Mouse (Mus musculus) c-Kit-positive CD71-negative TER-119-negative erythroid progenitor cells, embryonic 14.5 days (primary cell): Measurements from ENCODE around the gene Myh9.

ENCODE experiments used
- DNase-seq: peaks from one replicate; pipeline ENCODE4 v3.0.0-alpha.2; 2013; ENCODE audit warnings: low read depth

Myh9 gene

GRCm38 (mm10) chr15:77842047-77842843 lies at the start of gene Myh9:
Myh9 (minus strand) TSS chr15:77842175.
- peak; percentile 100 for DNase-seq

- DNase-seq = no peak
These were observed 49.8 kb upstream of the Myh9 start for GRCm38 (mm10) chr15:77891766-77892165.

- no peak for DNase-seq
These were observed 47.9 kb upstream of the Myh9 start for GRCm38 (mm10) chr15:77889761-77890422.

GRCm38 (mm10) chr15:77888286-77888685 lies 46.3 kb upstream of the Myh9 start:
- no peak for DNase-seq

DNA sequence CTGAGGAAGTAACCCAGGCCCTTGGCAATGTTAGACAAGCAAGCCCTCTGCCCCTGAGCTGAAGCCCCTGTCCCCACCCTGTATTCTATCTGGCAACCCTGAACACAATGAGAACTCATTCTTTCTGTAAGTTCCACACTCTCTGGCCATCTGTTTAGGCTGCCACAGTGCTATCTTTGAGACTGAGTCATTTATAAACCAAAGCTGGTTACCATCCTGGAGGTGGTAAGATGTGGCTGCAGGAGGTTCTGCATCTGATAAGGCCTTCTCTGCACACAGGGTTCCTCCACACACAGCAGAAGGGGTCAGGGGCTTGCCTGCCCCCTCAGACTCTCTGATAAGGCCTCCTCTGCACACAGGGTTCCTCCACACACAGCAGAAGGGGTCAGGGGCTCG lies 45.1 kb upstream of the Myh9 start:
- no peak for DNase-seq

- DNase-seq = no peak
These were observed 44.6 kb upstream of the Myh9 start for GRCm38 (mm10) chr15:77886369-77887092.

- DNase-seq = no peak
These were observed 44.0 kb upstream of the Myh9 start for GRCm38 (mm10) chr15:77885945-77886344.

DNA sequence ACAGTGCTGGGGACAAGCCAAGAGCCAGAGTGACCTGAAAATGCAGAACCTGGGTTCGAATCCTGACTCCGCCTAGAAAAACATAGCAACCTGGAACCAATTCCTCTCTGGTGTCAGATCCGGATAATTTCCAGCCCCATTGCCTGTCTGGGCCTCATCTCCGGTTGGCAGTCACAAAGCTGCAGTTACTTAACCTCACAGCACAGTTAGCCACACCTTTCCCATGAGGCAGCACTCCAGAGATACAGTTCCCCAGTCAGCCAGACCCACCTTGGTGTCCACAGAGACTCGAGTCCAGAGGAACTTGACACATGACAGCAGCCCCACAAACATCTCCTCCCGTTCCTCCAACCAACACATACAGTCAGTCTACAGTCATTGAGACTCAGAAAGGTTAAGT lies 43.2 kb upstream of the Myh9 start:
- no peak for DNase-seq

- no peak for DNase-seq
These were observed 41.7 kb upstream of the Myh9 start for GRCm38 (mm10) chr15:77883697-77884010.

DNA sequence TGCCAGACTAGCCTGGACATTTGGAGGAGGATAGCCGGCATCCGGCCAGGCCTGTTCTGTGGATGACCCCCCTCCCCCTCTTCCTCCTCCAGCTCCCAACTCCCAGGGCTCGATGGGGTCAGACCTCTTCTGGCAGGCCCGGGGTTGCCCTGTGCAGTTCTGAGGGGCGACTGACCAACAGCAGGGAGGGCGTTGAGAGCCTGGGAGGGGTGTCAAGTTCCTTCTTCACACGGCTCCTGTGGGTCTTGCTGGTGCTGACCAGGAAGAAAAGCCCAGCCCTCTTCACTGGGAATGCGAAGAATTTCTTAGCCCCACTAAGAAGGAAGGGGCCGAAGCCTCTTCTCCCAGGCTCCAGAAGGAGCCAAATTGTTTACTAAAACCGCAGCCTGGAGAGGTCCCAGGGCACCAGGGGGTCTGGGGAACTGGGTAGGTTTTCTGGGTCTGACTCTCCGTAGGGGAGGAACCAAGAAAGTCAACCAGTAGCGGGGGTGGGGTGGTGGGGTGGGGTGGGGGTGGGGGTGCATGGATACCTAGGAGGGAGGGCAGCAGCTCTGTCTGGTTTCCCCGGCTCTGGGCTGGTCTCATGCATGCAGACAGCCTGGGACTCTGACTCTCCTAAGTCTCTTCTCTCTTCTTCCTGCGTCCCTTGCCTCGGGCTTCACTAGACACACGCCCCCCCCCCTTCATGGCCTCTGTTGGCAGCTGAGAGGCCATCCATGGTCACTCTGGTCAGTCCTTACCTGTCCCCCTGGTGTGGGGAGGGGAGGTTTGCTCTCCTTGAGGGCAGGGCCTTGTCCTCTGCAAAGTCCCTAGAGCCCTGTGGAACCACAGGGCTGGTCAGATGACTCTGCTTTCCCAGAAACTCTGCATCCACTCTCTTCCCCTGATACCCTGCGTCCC lies 41.1 kb upstream of the Myh9 start:
- no peak for DNase-seq

DNA sequence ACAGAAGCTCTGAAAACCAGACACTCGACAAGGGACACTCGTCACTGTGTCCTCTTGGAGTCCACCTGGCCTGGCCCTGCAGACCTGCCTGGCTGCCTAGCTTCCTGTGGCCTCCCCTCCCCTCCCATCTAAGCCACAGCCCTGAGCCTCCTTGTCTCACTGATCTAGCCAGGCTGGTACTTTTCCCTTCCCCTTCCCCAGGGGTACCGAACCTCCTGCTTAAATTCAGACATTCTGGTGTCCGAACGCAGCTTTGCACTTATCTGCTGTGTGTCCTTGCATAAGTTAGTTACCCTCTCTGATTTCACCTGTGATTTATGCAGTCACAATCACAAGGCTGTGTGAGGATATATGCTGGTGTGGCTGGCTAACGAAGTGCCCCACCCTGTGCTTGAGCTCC lies 40.3 kb upstream of the Myh9 start:
- DNase-seq = no peak

- peak; percentile 66 for DNase-seq
These were observed 39.7 kb upstream of the Myh9 start for GRCm38 (mm10) chr15:77881698-77882097.

- DNase-seq = no peak
These were observed 38.8 kb upstream of the Myh9 start for GRCm38 (mm10) chr15:77880738-77881137.

DNA sequence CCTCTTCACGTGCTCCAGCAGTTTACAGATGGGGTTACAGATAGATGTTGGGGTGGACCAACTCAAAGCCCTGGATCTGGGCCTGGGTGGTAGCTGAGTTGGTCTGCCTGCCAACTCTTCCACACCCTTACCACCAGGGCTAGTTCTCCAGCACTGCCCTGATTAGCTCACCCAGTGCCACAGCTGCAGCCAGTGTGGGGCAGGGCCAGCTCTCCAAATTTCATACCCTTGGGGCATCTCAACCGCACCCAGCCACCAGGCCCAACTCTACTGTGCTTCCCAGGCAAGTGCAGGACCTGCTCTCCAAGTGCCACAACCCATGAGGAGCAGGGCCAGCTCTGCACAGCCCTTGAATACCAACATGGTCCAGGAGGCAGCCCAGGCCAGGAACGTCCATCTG lies 37.8 kb upstream of the Myh9 start:
- DNase-seq = no peak

- DNase-seq = no peak
These were observed 35.2 kb upstream of the Myh9 start for GRCm38 (mm10) chr15:77877209-77877608.

DNA sequence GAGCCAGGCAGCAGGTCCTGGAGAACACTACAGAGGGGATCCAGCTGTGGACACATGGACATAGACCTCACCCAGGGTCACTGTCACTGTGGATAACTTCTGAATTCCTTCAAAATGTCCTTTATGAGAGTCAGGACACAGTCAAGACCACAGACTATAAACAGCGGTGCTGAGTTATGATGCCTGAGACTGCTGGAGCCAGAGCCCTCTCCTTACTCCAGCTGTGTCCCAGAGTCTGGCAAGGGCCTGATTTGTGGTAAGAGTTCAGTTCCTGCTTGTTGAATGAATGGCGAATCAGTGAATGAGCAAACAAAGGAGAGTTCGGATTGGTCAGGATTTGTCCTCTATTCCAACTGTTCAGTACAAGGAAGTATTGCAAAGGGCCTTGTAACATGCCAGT lies 34.7 kb upstream of the Myh9 start:
- no peak for DNase-seq

GRCm38 (mm10) chr15:77875953-77876352 lies 34.0 kb upstream of the Myh9 start:
- no peak for DNase-seq

- no peak for DNase-seq
These were observed 32.8 kb upstream of the Myh9 start for GRCm38 (mm10) chr15:77874807-77875206.

- DNase-seq = no peak
These were observed 32.3 kb upstream of the Myh9 start for GRCm38 (mm10) chr15:77874310-77874709.

DNA sequence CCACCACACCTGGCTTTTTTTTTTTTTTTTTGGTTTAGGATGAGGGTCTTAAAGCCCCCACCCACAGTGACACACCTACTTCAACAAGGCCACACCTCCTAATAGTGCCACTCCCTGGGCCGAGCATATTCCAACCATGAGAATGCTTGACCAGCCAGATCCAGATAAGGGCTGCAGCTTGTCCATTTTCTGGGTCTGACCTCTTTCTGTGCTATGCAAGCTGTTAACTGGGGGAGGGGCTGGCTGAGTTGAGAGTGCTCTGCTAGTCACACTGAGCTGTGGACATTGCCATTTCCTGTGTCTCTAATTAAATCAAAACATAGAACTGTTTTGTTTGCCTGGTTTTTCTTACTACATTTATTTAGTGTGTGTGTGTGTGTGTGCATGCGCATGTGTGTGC lies 31.6 kb upstream of the Myh9 start:
- no peak for DNase-seq

- no peak for DNase-seq
These were observed 31.0 kb upstream of the Myh9 start for GRCm38 (mm10) chr15:77872996-77873395.

- no peak for DNase-seq
These were observed 26.4 kb upstream of the Myh9 start for GRCm38 (mm10) chr15:77868340-77868739.
